Mouse (Mus musculus) heart, adult 2 months (tissue): ENCODE measurements around the gene Rimkla.

ENCODE experiments used
- CTCF ChIP-seq: fragments of 200-600 bp; IDR thresholded peaks from 2 replicates; pipeline ENCODE4 v1.8.1; 2022; ENCODE audit warnings: antibody characterized with exemption, mild to moderate bottlenecking, moderate library complexity
- EP300 ChIP-seq: fragments of 200-500 bp; IDR thresholded peaks from 2 replicates; pipeline ENCODE4 v1.6.1; 2011; ENCODE audit warnings: low read depth, low read length, control low read depth; ENCODE audit not compliant: insufficient read depth
- POLR2A ChIP-seq: fragments of 200-500 bp; IDR thresholded peaks from 2 replicates; pipeline ENCODE4 v1.6.1; 2011; ENCODE audit warnings: mild to moderate bottlenecking, low read depth, low read length, control low read depth; ENCODE audit not compliant: insufficient read depth

DNA sequence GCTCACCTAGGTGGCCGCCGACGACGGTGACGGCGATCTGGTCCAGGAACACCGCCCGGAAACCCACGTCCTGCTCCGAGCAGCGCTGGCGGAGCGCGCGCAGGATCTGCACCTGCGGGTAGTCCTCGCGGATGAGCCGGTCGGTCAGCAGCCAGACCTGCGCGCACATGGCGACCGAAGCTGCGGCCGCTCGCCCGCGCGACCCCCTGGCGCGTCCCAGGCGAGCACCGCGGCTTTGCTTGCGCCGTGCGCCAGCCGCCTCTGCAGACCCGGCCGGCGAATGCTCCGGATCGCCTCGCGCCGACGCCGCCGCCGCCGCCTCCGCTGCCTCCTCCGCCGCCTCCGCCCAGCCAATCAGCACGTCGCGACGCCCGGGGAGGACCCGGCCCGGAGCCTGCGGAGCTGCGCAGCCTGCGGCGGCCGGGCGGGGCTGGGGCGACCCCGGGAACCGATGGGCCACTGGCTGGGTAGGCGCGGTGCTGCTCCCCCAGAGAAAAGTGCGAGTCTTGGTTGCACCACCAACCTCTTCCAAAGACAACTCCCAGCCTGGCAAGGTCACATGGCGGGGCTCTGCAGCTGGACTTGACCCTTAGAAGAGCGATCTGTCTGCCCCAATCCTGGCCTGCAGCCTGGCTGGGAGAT, at the start of gene Rimkla:
- TF ChIP-seq POLR2A (no peak), CTCF (no peak), EP300 (no peak)
